Mouse (Mus musculus): ENCODE data around the gene Slc4a11. TPM values are rescaled to one million over a fixed set of nuclear protein-coding genes. Genes with fewer than 3 reads are reported as not detected.
A peak's percentile ranks its signal among the peaks of the same experiment; 100 is the strongest.

The Slc4a11 gene
- 0.59 and 0.65 TPM in 2 replicates for polyA plus RNA-seq (2015; fragmentation: Nextera tagmentation; extraction: Ambion mirVana)

GRCm38 (mm10) chr2:130697153-130697810 is at the start of gene Slc4a11:
Gene Slc4a11, minus strand, starts transcription at chr2:130697519.
- H3K4me3 ChIP-seq (ENCODE audit: low read length), result peak within 1 kb of the TSS; percentile 60
- peak within 1 kb of the TSS; percentile 100 for H3K4me2 ChIP-seq (ENCODE audit: low read length)
- H3K36me3 ChIP-seq (ENCODE audit: control insufficient read depth, insufficient read depth, low read length), result no peaks in the 10 kb centered on the region
- H3K4me1 ChIP-seq (ENCODE audit: control insufficient read depth, insufficient read depth, low read depth, low read length), result peaks cover 15% of the 10 kb centered on the region
- H3K9me3 ChIP-seq (ENCODE audit: control insufficient read depth, low read length), result no peaks in the 10 kb centered on the region
- H3K9ac ChIP-seq (ENCODE audit: low read depth, low read length), result peak within 1 kb of the TSS; percentile 64
- peak; percentile 69 for ATAC-seq
- H3K27me3 ChIP-seq (replicated peaks; ENCODE audit: control insufficient read depth, insufficient read depth, low read length), result peaks cover 27% of the 10 kb centered on the region
- WGBS, result 0% methylated on average over 58 of the region's 65 CpGs
- H3K27ac ChIP-seq (ENCODE audit: low read depth, low read length), result no peak within 1 kb of the TSS

GRCm38 (mm10) chr2:130743576-130743975 is 46.3 kb upstream of the Slc4a11 start:
- H3K4me3 ChIP-seq (ENCODE audit: low read length), result no peak overlapping the region
- WGBS, result 91% methylated on average over 1 of the region's 1 CpGs
- ATAC-seq, result no peak

GRCm38 (mm10) chr2:130740096-130740495 is 42.8 kb upstream of the Slc4a11 start:
- 39% methylated on average over 4 of the region's 4 CpGs for WGBS
- Histone ChIP-seq H3K27me3 (replicated peaks; ENCODE audit: control insufficient read depth, insufficient read depth, low read length) (no peaks in the 10 kb centered on the region), H3K27ac (ENCODE audit: low read depth, low read length) (no peak overlapping the region), H3K9ac (ENCODE audit: low read depth, low read length) (no peak overlapping the region), H3K36me3 (ENCODE audit: control insufficient read depth, insufficient read depth, low read length) (peaks cover 73% of the 10 kb centered on the region), H3K4me1 (ENCODE audit: control insufficient read depth, insufficient read depth, low read depth, low read length) (no peaks in the 10 kb centered on the region), H3K4me2 (ENCODE audit: low read length) (no peak overlapping the region), H3K9me3 (ENCODE audit: control insufficient read depth, low read length) (no peaks in the 10 kb centered on the region), H3K4me3 (ENCODE audit: low read length) (no peak overlapping the region)
- no peak for ATAC-seq

More at GRCm38 (mm10) chr2:130743576-130743975, 46.3 kb upstream of the Slc4a11 start:
- H3K9ac ChIP-seq (ENCODE audit: low read depth, low read length), result no peak overlapping the region
- no peaks in the 10 kb centered on the region for H3K4me1 ChIP-seq (ENCODE audit: control insufficient read depth, insufficient read depth, low read depth, low read length)
- H3K27ac ChIP-seq (ENCODE audit: low read depth, low read length), result no peak overlapping the region
- no peak overlapping the region for H3K4me2 ChIP-seq (ENCODE audit: low read length)
- H3K9me3 ChIP-seq (ENCODE audit: control insufficient read depth, low read length), result peaks cover 6% of the 10 kb centered on the region; the same call in 1 of the 2 replicates
- no peaks in the 10 kb centered on the region for H3K27me3 ChIP-seq (replicated peaks; ENCODE audit: control insufficient read depth, insufficient read depth, low read length)
- peaks cover 79% of the 10 kb centered on the region for H3K36me3 ChIP-seq (ENCODE audit: control insufficient read depth, insufficient read depth, low read length)

- H3K4me2 ChIP-seq (ENCODE audit: low read length), result no peak overlapping the region
- H3K9me3 ChIP-seq (ENCODE audit: control insufficient read depth, low read length), result no peaks in the 10 kb centered on the region
- H3K4me1 ChIP-seq (ENCODE audit: control insufficient read depth, insufficient read depth, low read depth, low read length), result no peaks in the 10 kb centered on the region
- no peak for ATAC-seq
- peaks cover 62% of the 10 kb centered on the region for H3K36me3 ChIP-seq (ENCODE audit: control insufficient read depth, insufficient read depth, low read length)
- H3K27ac ChIP-seq (ENCODE audit: low read depth, low read length), result no peak overlapping the region
- H3K4me3 ChIP-seq (ENCODE audit: low read length), result no peak overlapping the region
- 76% methylated on average over 6 of the region's 6 CpGs for WGBS
- H3K27me3 ChIP-seq (replicated peaks; ENCODE audit: control insufficient read depth, insufficient read depth, low read length), result no peaks in the 10 kb centered on the region
- H3K9ac ChIP-seq (ENCODE audit: low read depth, low read length), result no peak overlapping the region
Measured at GRCm38 (mm10) chr2:130738019-130738418, 40.7 kb upstream of the Slc4a11 start.

GRCm38 (mm10) chr2:130735281-130735680 is 38.0 kb upstream of the Slc4a11 start:
- H3K9ac ChIP-seq (ENCODE audit: low read depth, low read length), result no peak overlapping the region
- ATAC-seq, result no peak
- H3K4me1 ChIP-seq (ENCODE audit: control insufficient read depth, insufficient read depth, low read depth, low read length), result no peaks in the 10 kb centered on the region
- no peak overlapping the region for H3K4me3 ChIP-seq (ENCODE audit: low read length)
- H3K9me3 ChIP-seq (ENCODE audit: control insufficient read depth, low read length), result no peaks in the 10 kb centered on the region
- no peak overlapping the region for H3K4me2 ChIP-seq (ENCODE audit: low read length)
- H3K27ac ChIP-seq (ENCODE audit: low read depth, low read length), result no peak overlapping the region
- peaks cover 61% of the 10 kb centered on the region for H3K36me3 ChIP-seq (ENCODE audit: control insufficient read depth, insufficient read depth, low read length)
- H3K27me3 ChIP-seq (replicated peaks; ENCODE audit: control insufficient read depth, insufficient read depth, low read length), result no peaks in the 10 kb centered on the region
- 83% methylated on average over 5 of the region's 5 CpGs for WGBS

- no peak overlapping the region for H3K9ac ChIP-seq (ENCODE audit: low read depth, low read length)
- H3K9me3 ChIP-seq (ENCODE audit: control insufficient read depth, low read length), result no peaks in the 10 kb centered on the region
- no peak overlapping the region for H3K27ac ChIP-seq (ENCODE audit: low read depth, low read length)
- no peaks in the 10 kb centered on the region for H3K27me3 ChIP-seq (replicated peaks; ENCODE audit: control insufficient read depth, insufficient read depth, low read length)
- no peaks in the 10 kb centered on the region for H3K4me1 ChIP-seq (ENCODE audit: control insufficient read depth, insufficient read depth, low read depth, low read length)
- H3K4me3 ChIP-seq (ENCODE audit: low read length), result no peak overlapping the region
- H3K4me2 ChIP-seq (ENCODE audit: low read length), result no peak overlapping the region
- peaks cover 67% of the 10 kb centered on the region for H3K36me3 ChIP-seq (ENCODE audit: control insufficient read depth, insufficient read depth, low read length)
- WGBS, result 96% methylated on average over 2 of the region's 3 CpGs
- no peak for ATAC-seq
Measured at GRCm38 (mm10) chr2:130733444-130733843, 36.1 kb upstream of the Slc4a11 start.

- H3K9ac ChIP-seq (ENCODE audit: low read depth, low read length), result no peak overlapping the region
- no peak overlapping the region for H3K27ac ChIP-seq (ENCODE audit: low read depth, low read length)
- H3K4me3 ChIP-seq (ENCODE audit: low read length), result no peak overlapping the region
- no peak for ATAC-seq
- peaks cover 71% of the 10 kb centered on the region for H3K36me3 ChIP-seq (ENCODE audit: control insufficient read depth, insufficient read depth, low read length)
- no peaks in the 10 kb centered on the region for H3K4me1 ChIP-seq (ENCODE audit: control insufficient read depth, insufficient read depth, low read depth, low read length)
- WGBS, result 73% methylated on average over 5 of the region's 5 CpGs
- H3K27me3 ChIP-seq (replicated peaks; ENCODE audit: control insufficient read depth, insufficient read depth, low read length), result no peaks in the 10 kb centered on the region
- H3K9me3 ChIP-seq (ENCODE audit: control insufficient read depth, low read length), result no peaks in the 10 kb centered on the region
- no peak overlapping the region for H3K4me2 ChIP-seq (ENCODE audit: low read length)
Measured at GRCm38 (mm10) chr2:130731855-130732254, 34.5 kb upstream of the Slc4a11 start.

GRCm38 (mm10) chr2:130730746-130731145 is 33.4 kb upstream of the Slc4a11 start:
- Histone ChIP-seq H3K4me2 (ENCODE audit: low read length) (no peak overlapping the region), H3K4me3 (ENCODE audit: low read length) (no peak overlapping the region), H3K4me1 (ENCODE audit: control insufficient read depth, insufficient read depth, low read depth, low read length) (no peaks in the 10 kb centered on the region), H3K27me3 (replicated peaks; ENCODE audit: control insufficient read depth, insufficient read depth, low read length) (no peaks in the 10 kb centered on the region), H3K36me3 (ENCODE audit: control insufficient read depth, insufficient read depth, low read length) (peaks cover 72% of the 10 kb centered on the region), H3K9ac (ENCODE audit: low read depth, low read length) (no peak overlapping the region), H3K27ac (ENCODE audit: low read depth, low read length) (no peak overlapping the region), H3K9me3 (ENCODE audit: control insufficient read depth, low read length) (no peaks in the 10 kb centered on the region)
- 88% methylated on average over 9 of the region's 9 CpGs for WGBS
- ATAC-seq, result no peak

GRCm38 (mm10) chr2:130728906-130729585 is 31.7 kb upstream of the Slc4a11 start:
- ATAC-seq, result no peak
- no peak overlapping the region for H3K27ac ChIP-seq (ENCODE audit: low read depth, low read length)
- 100% methylated on average over 2 of the region's 2 CpGs for WGBS
- H3K4me1 ChIP-seq (ENCODE audit: control insufficient read depth, insufficient read depth, low read depth, low read length), result no peaks in the 10 kb centered on the region
- H3K36me3 ChIP-seq (ENCODE audit: control insufficient read depth, insufficient read depth, low read length), result peaks cover 82% of the 10 kb centered on the region
- H3K9me3 ChIP-seq (ENCODE audit: control insufficient read depth, low read length), result no peaks in the 10 kb centered on the region
- H3K9ac ChIP-seq (ENCODE audit: low read depth, low read length), result no peak overlapping the region
- H3K4me2 ChIP-seq (ENCODE audit: low read length), result no peak overlapping the region
- H3K27me3 ChIP-seq (replicated peaks; ENCODE audit: control insufficient read depth, insufficient read depth, low read length), result no peaks in the 10 kb centered on the region
- no peak overlapping the region for H3K4me3 ChIP-seq (ENCODE audit: low read length)

Data from hindbrain, embryonic 16.5 days (tissue).